Mouse (Mus musculus) monocyte, adult 2 months (primary cell): ENCODE measurements around the gene Notch3.
"Not testable (repeated sequence)": the region's sequence is repeated elsewhere in the genome, so short reads cannot be mapped to it uniquely, and the experiment has no call there.

ENCODE experiments used
- DNase-seq, 2 experiments: peaks; one replicate each; pipeline ENCODE4 v3.0.0; 2022; ENCODE audit warnings: low spot score in 2 of 2, low read depth in 1 of 2

Gene Notch3

GRCm38 (mm10) chr17:32119196-32119595 is 47.5 kb downstream of the Notch3 start:
- no peak for DNase-seq

- DNase-seq: no peak
Observed at GRCm38 (mm10) chr17:32118484-32118883, 48.2 kb downstream of the Notch3 start.

GRCm38 (mm10) chr17:32117872-32118421 is 48.7 kb downstream of the Notch3 start:
- not testable (repeated sequence) for DNase-seq

GRCm38 (mm10) chr17:32117287-32117871 is 49.3 kb downstream of the Notch3 start:
- DNase-seq: no peak

GRCm38 (mm10) chr17:32116586-32117286 is 49.9 kb downstream of the Notch3 start:
- no peak for DNase-seq

GRCm38 (mm10) chr17:32114486-32114885 is 52.2 kb downstream of the Notch3 start:
- not testable (repeated sequence) for DNase-seq

GRCm38 (mm10) chr17:32113523-32114421 is 52.9 kb downstream of the Notch3 start:
- peak; percentile 52 to 61 for DNase-seq

- no peak for DNase-seq
Observed at GRCm38 (mm10) chr17:32113255-32113522, 53.5 kb downstream of the Notch3 start.

- no peak for DNase-seq
Observed at GRCm38 (mm10) chr17:32112434-32113254, 54.0 kb downstream of the Notch3 start.

GRCm38 (mm10) chr17:32110980-32111780 is 55.5 kb downstream of the Notch3 start:
- no peak for DNase-seq

- DNase-seq: no peak
Observed at GRCm38 (mm10) chr17:32110424-32110823, 56.2 kb downstream of the Notch3 start.

GRCm38 (mm10) chr17:32109201-32109940 is 57.3 kb downstream of the Notch3 start:
- no peak for DNase-seq

GRCm38 (mm10) chr17:32108320-32109011 is 58.2 kb downstream of the Notch3 start:
- not testable (repeated sequence) for DNase-seq

- DNase-seq: no peak
Observed at GRCm38 (mm10) chr17:32107877-32108276, 58.8 kb downstream of the Notch3 start.

GRCm38 (mm10) chr17:32106358-32106757 is 60.3 kb downstream of the Notch3 start:
- DNase-seq: no peak

GRCm38 (mm10) chr17:32103054-32103453 is 63.6 kb downstream of the Notch3 start:
- DNase-seq: no peak

- no peak for DNase-seq
Observed at GRCm38 (mm10) chr17:32099943-32100586, 66.6 kb downstream of the Notch3 start.

- DNase-seq: no peak
Observed at GRCm38 (mm10) chr17:32099574-32099942, 67.1 kb downstream of the Notch3 start.
